Mouse (Mus musculus) heart, postnatal 0 days (tissue): ENCODE results near the gene Olfr123.

Experiments used
- CTCF ChIP-seq: IDR thresholded peaks from 2 replicates; pipeline ENCODE4 v1.5.1; 2016; ENCODE audit warnings: antibody characterized with exemption, control low read depth, low read depth
- EP300 ChIP-seq: IDR thresholded peaks from 2 replicates; pipeline ENCODE4 v1.6.1; 2016; ENCODE audit warnings: antibody characterized with exemption, low read depth

GRCm38 (mm10) chr17:37793229-37793628 lies at the start of gene Olfr123:
- TF ChIP-seq CTCF (no peak), EP300 (no peak)
